Mouse (Mus musculus) ES-Bruce4 (cell line): Measurements from ENCODE around the gene Cpa1.

ENCODE experiments used
- CTCF ChIP-seq: IDR thresholded peaks from one replicate; pipeline ENCODE4 v1.8.1; 2011; ENCODE audit warnings: low read depth, low read length
- EP300 ChIP-seq: IDR thresholded peaks from 2 replicates; pipeline ENCODE4 v1.6.1; 2011; ENCODE audit warnings: low read depth, low read length; ENCODE audit not compliant: insufficient read depth
- POLR2A ChIP-seq: IDR thresholded peaks from one replicate; pipeline ENCODE4 v1.8.1; 2011; ENCODE audit warnings: low read length; ENCODE audit not compliant: insufficient read depth

DNA sequence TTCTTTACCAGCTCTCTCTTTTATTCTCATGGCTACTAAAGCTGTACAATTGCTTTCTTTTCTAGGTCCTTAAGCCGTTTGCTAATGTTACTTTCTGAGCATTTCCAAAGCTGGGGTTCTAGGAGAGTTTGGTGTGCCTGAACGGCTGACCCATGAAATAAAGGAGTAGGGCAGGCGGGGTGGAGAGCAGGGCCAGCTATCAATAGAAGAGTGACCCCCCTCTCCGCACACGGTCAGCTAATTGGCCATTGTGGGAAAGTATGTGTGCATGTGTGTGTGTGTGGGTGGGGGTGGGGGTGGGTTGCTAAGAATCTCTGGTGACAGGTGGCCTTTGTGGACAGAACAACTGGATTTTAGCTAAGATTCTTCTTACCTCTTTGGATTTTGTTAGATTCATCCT, 27.8 kb upstream of the Cpa1 start:
- no peak for TF ChIP-seq CTCF
- TF ChIP-seq EP300: no peak
- no peak for TF ChIP-seq POLR2A
